Mouse (Mus musculus): ENCODE measurements around the gene Amdhd2. TPM values are rescaled to one million over a fixed set of nuclear protein-coding genes. Genes with fewer than 3 reads are reported as not detected.
A peak's percentile ranks its signal among the peaks of the same experiment; 100 is the strongest.
"Not testable (repeated sequence)": the region's sequence is repeated elsewhere in the genome, so short reads cannot be mapped to it uniquely, and the experiment has no call there.

Amdhd2 gene
- total RNA-seq, 2 experiments from 2014 or later: 27.4 to 33.7 TPM

GRCm38 (mm10) chr17:24157526-24157925 is 6.0 kb downstream of the Amdhd2 start:
- DNase-seq (ENCODE audit: low spot score in 2 of 2): no peak

GRCm38 (mm10) chr17:24157121-24157520 is 6.4 kb downstream of the Amdhd2 start:
- no peak for DNase-seq (ENCODE audit: low spot score in 2 of 2)

- no peak for DNase-seq (ENCODE audit: low spot score in 2 of 2)
Measured at GRCm38 (mm10) chr17:24156394-24156793, 7.2 kb downstream of the Amdhd2 start.

- no peak for DNase-seq (ENCODE audit: low spot score in 2 of 2)
Measured at GRCm38 (mm10) chr17:24155742-24156141, 7.8 kb downstream of the Amdhd2 start.

GRCm38 (mm10) chr17:24154463-24154862 is 9.1 kb downstream of the Amdhd2 start:
- no peak for DNase-seq (ENCODE audit: low spot score in 2 of 2)

- DNase-seq (ENCODE audit: low spot score in 2 of 2): peak; percentile 65 to 68
Measured at GRCm38 (mm10) chr17:24151890-24152563, 11.5 kb downstream of the Amdhd2 start.

GRCm38 (mm10) chr17:24151382-24151781 is 12.2 kb downstream of the Amdhd2 start:
- DNase-seq (ENCODE audit: low spot score in 2 of 2): no peak

- DNase-seq (ENCODE audit: low spot score in 2 of 2): no peak
Measured at GRCm38 (mm10) chr17:24150824-24151223, 12.7 kb downstream of the Amdhd2 start, which contains the start of gene Pdpk1. Gene Pdpk1 (minus strand): TSS chr17:24150924.

GRCm38 (mm10) chr17:24149421-24149820 is 14.1 kb downstream of the Amdhd2 start:
- no peak for DNase-seq (ENCODE audit: low spot score in 2 of 2)

- DNase-seq (ENCODE audit: low spot score in 2 of 2): no peak
Measured at GRCm38 (mm10) chr17:24142897-24143296, 20.7 kb downstream of the Amdhd2 start.

- peak; percentile 94 to 98 for DNase-seq (ENCODE audit: low spot score in 2 of 2)
Measured at GRCm38 (mm10) chr17:24141425-24141920, 22.1 kb downstream of the Amdhd2 start.

GRCm38 (mm10) chr17:24140845-24141424 is 22.6 kb downstream of the Amdhd2 start:
- no peak for DNase-seq (ENCODE audit: low spot score in 2 of 2)

- DNase-seq (ENCODE audit: low spot score in 2 of 2): no peak
Measured at GRCm38 (mm10) chr17:24139968-24140367, 23.6 kb downstream of the Amdhd2 start.

- DNase-seq (ENCODE audit: low spot score in 2 of 2): no peak
Measured at GRCm38 (mm10) chr17:24139256-24139655, 24.3 kb downstream of the Amdhd2 start.

GRCm38 (mm10) chr17:24137226-24137880 is 26.2 kb downstream of the Amdhd2 start:
- DNase-seq (ENCODE audit: low spot score in 2 of 2): no peak

- no peak for DNase-seq (ENCODE audit: low spot score in 2 of 2)
Measured at GRCm38 (mm10) chr17:24134062-24134461, 29.5 kb downstream of the Amdhd2 start.

GRCm38 (mm10) chr17:24132919-24133318 is 30.6 kb downstream of the Amdhd2 start:
- DNase-seq (ENCODE audit: low spot score in 2 of 2): not testable (repeated sequence)

- no peak for DNase-seq (ENCODE audit: low spot score in 2 of 2)
Measured at GRCm38 (mm10) chr17:24131570-24131969, 32.0 kb downstream of the Amdhd2 start.

GRCm38 (mm10) chr17:24129246-24129645 is 34.3 kb downstream of the Amdhd2 start:
- not testable (repeated sequence) for DNase-seq (ENCODE audit: low spot score in 2 of 2)

GRCm38 (mm10) chr17:24127592-24127991 is 36.0 kb downstream of the Amdhd2 start:
- no peak for DNase-seq (ENCODE audit: low spot score in 2 of 2)

- DNase-seq (ENCODE audit: low spot score in 2 of 2): no peak
Measured at GRCm38 (mm10) chr17:24126801-24127200, 36.8 kb downstream of the Amdhd2 start.

- no peak for DNase-seq (ENCODE audit: low spot score in 2 of 2)
Measured at GRCm38 (mm10) chr17:24119446-24119845, 44.1 kb downstream of the Amdhd2 start.
